Mouse (Mus musculus) urinary bladder, postnatal 0 days (tissue): Measurements from ENCODE around the gene Zdhhc20. TPM values are rescaled to one million over a fixed set of nuclear protein-coding genes. Genes with fewer than 3 reads are reported as not detected.

Experiments used
- microRNA-seq: library from miRNA; unstranded; fragments of <30 nt; microRNA quantifications from one replicate; pipeline ENCODE4, GENCODE M21; 2016
- polyA plus RNA-seq: library from polyadenylated mRNA; unstranded; fragments of >200 nt; fragmentation: Nextera tagmentation; extraction: Ambion mirVana; gene quantifications from 2 replicates; pipeline ENCODE4 v1.2.1, GENCODE M21; 2015

Zdhhc20 gene
- polyA plus RNA-seq, result 50.4 and 60.6 TPM in 2 replicates

DNA sequence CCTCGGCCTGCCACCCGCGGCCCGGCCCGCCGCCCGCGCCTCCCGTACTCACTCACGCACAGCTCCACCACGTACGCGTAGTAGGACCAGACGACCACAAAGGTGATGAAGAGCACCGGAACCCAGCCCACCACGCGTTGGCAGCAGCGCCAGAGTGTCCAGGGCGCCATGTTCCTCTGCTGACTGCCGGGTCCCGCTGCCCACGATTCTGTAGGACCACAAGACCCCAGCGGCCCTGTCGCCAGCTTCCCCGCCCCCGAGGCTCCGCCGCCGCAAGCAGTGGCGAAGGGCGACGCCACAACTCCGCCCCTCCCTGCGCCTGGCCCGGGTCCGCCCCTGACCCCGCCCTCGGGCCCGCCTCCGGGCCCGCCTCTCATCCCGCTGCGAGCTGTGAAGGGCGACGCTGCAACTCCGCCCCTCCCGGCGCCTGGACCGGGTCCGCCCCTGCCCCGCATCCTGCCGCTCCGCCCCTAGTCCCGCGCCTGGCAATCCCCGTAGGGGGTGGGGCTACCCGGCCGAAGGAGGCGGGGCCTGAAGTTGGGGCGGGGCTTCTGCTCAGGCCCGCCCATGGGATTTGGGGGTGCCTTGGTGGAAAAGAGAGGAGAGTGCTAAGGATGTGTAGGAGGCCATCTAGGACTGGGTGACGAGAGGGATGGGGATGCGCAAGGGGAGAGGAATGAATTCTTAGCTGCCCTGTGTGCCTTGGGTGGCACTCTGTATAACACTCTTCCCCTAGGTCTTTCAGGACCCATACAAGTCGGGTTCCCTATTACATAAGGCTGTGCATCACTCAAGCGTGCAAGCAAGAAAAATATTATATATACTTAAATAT is at the start of gene Zdhhc20:
Gene Zdhhc20, minus strand, starts transcription at position 266 of the 832 bp plus-strand sequence.

GRCm38 (mm10) chr14:57825788-57826751 is 64.0 kb downstream of the Zdhhc20 start, which contains the start of the genes Ska3 and Mrpl57:
Gene Ska3 (minus strand): TSS chr14:57826185.
Gene Mrpl57 (plus strand): TSS chr14:57826234.

GRCm38 (mm10) chr14:57797991-57798931 is 91.8 kb downstream of the Zdhhc20 start, which contains the start of gene Sap18:
Gene Sap18 (plus strand): TSS chr14:57798180.

Small RNAs within 50 kb of the gene (microRNA-seq; reads per million reads assigned to microRNA genes)
- gene Mir3077, result not detected

Other genes starting within 250 kb of the Zdhhc20 start
- gene Xpo4, start 224.8 kb downstream of the Zdhhc20 start, polyA plus RNA-seq, result 6.2 and 8.5 TPM in 2 replicates
- not detected in 2 replicates for gene Gm49361, start 144.2 kb downstream of the Zdhhc20 start, polyA plus RNA-seq
- gene Lats2, start 131.9 kb downstream of the Zdhhc20 start, polyA plus RNA-seq, result 27.7 and 33.2 TPM in 2 replicates
- gene Sap18, start 92.1 kb downstream of the Zdhhc20 start, polyA plus RNA-seq, result 15.4 and 16.3 TPM in 2 replicates
- 4.8 and 7.8 TPM in 2 replicates for gene Ska3, start 64.1 kb downstream of the Zdhhc20 start, polyA plus RNA-seq
- gene Mrpl57, start 64.0 kb downstream of the Zdhhc20 start, polyA plus RNA-seq, result 171 and 199 TPM in 2 replicates
- gene Micu2, start 109.0 kb upstream of the Zdhhc20 start, polyA plus RNA-seq, result 54.2 and 59.7 TPM in 2 replicates
- gene Fgf9, start 180.3 kb upstream of the Zdhhc20 start, polyA plus RNA-seq, result 5.8 and 5.9 TPM in 2 replicates